Mouse (Mus musculus) heart, embryonic 12.5 days (tissue): ENCODE measurements around the gene Eogt. TPM values are rescaled to one million over a fixed set of nuclear protein-coding genes. Genes with fewer than 3 reads are reported as not detected.
A peak's percentile ranks its signal among the peaks of the same experiment; 100 is the strongest.

Experiments used
- ATAC-seq: fragments of 200-750 bp; cut with Nextera tagmentation; 2 replicates; pipeline ENCODE4 v1.8.0; 2017; ENCODE audit warnings: moderate TSS enrichment, moderate library complexity; ENCODE audit not compliant: insufficient number of reproducible peaks, low FRiP score
- H3K27ac ChIP-seq: fragments of 300-500 bp; sonication (generic); 2 replicates; pipeline ENCODE4 v1.5.1; 2016; ENCODE audit warnings: mild to moderate bottlenecking, moderate library complexity; ENCODE audit not compliant: poor library complexity, severe bottlenecking
- H3K27me3 ChIP-seq: fragments of 300-500 bp; sonication (generic); replicated peaks from 2 replicates; pipeline ENCODE4 v1.6.1; 2016; ENCODE audit warnings: mild to moderate bottlenecking, moderate library complexity
- H3K36me3 ChIP-seq: fragments of 300-500 bp; sonication (generic); 2 replicates; pipeline ENCODE4 v1.6.1; 2016; ENCODE audit warnings: mild to moderate bottlenecking, moderate library complexity
- H3K4me1 ChIP-seq: fragments of 300-500 bp; sonication (generic); replicated peaks from 2 replicates; pipeline ENCODE4 v1.6.1; 2016; ENCODE audit warnings: mild to moderate bottlenecking
- H3K4me2 ChIP-seq: fragments of 300-500 bp; sonication (generic); 2 replicates; pipeline ENCODE4 v1.6.1; 2016; ENCODE audit warnings: mild to moderate bottlenecking, moderate library complexity
- H3K4me3 ChIP-seq: fragments of 300-500 bp; sonication (generic); 2 replicates; pipeline ENCODE4 v1.5.1; 2016; ENCODE audit warnings: mild to moderate bottlenecking
- H3K9ac ChIP-seq: fragments of 300-500 bp; sonication (generic); 2 replicates; pipeline ENCODE4 v1.6.1; 2016; ENCODE audit warnings: mild to moderate bottlenecking, moderate library complexity
- H3K9me3 ChIP-seq: fragments of 300-500 bp; sonication (generic); replicated peaks from 2 replicates; pipeline ENCODE4 v1.6.1; 2016; ENCODE audit warnings: mild to moderate bottlenecking, moderate library complexity
- WGBS: fragments of 180-500 bp; shearing (Covaris S2); methylation state at CpG from one replicate; pipeline ENCODE4 v1.1.7; 2016; 5-methylcytosine and 5-hydroxymethylcytosine counted together
- polyA plus RNA-seq: library from polyadenylated mRNA; unstranded; fragments of >200 nt; fragmentation: Nextera tagmentation; extraction: Ambion mirVana; gene quantifications from 2 replicates; pipeline ENCODE4 v1.2.1, GENCODE M21; 2016

Eogt gene
- 15.1 and 17.1 TPM in 2 replicates for polyA plus RNA-seq

- peak within 1 kb of the TSS; percentile 64 for H3K4me3 ChIP-seq
- H3K4me1 ChIP-seq = peaks cover 23% of the 10 kb centered on the region
- H3K4me2 ChIP-seq = peak within 1 kb of the TSS; percentile 88
- ATAC-seq = peak; percentile 85
- peak within 1 kb of the TSS; percentile 81 for H3K9ac ChIP-seq
- peaks cover 7% of the 10 kb centered on the region; the same call in 1 of the 2 replicates for H3K36me3 ChIP-seq
- H3K27me3 ChIP-seq = no peaks in the 10 kb centered on the region
- peak within 1 kb of the TSS; percentile 72 for H3K27ac ChIP-seq
- no peaks in the 10 kb centered on the region for H3K9me3 ChIP-seq
- WGBS = under 1% methylated on average over 56 of the region's 56 CpGs
These were observed at the start of gene Eogt for GRCm38 (mm10) chr6:97148383-97149251. Gene Eogt, minus strand, starts transcription at chr6:97149182.

DNA sequence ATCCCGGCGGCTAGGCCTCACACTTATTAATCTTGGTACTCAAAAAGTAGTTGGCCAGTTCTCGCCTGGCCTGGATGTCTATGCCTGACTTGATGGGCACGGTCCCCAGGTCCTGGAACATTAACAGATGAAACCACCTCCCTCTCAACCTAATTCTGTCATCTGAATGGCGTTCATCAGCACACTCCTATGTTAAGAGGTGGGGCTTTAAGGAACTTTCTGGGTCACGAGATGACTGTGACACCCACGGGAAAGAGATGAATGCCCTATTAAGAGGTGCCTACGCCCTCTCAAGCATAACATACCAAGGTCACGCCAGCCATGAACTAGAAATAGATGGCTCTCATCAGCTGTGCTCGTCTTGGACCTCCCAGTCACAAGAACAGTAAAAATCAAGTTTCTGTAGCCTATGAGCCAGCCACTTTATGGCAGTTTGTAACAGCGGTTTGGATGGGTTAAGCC lies 30.4 kb upstream of the Eogt start:
- Histone ChIP-seq H3K27me3 (no peaks in the 10 kb centered on the region), H3K36me3 (peaks cover 14% of the 10 kb centered on the region), H3K4me2 (peak overlapping the region; percentile 80), H3K4me3 (peak overlapping the region; percentile 70), H3K27ac (peak overlapping the region; percentile 93), H3K9me3 (no peaks in the 10 kb centered on the region), H3K4me1 (peaks cover 25% of the 10 kb centered on the region), H3K9ac (peak overlapping the region; percentile 92)
- WGBS = 10% methylated on average over 11 of the region's 11 CpGs
- ATAC-seq = peak; percentile 69

GRCm38 (mm10) chr6:97178491-97179366 lies 29.7 kb upstream of the Eogt start, which contains the start of gene Tmf1:
Gene Tmf1, minus strand, starts transcription at chr6:97179122.
- peak within 1 kb of the TSS; percentile 70 for H3K4me3 ChIP-seq
- H3K9me3 ChIP-seq = no peaks in the 10 kb centered on the region
- ATAC-seq = peak; percentile 97
- peaks cover 25% of the 10 kb centered on the region for H3K4me1 ChIP-seq
- H3K27ac ChIP-seq = peak within 1 kb of the TSS; percentile 93
- peaks cover 12% of the 10 kb centered on the region for H3K36me3 ChIP-seq
- WGBS = under 1% methylated on average over 80 of the region's 80 CpGs
- peak within 1 kb of the TSS; percentile 80 for H3K4me2 ChIP-seq
- peak within 1 kb of the TSS; percentile 92 for H3K9ac ChIP-seq
- H3K27me3 ChIP-seq = no peaks in the 10 kb centered on the region

GRCm38 (mm10) chr6:97175716-97176115 lies 26.7 kb upstream of the Eogt start:
- H3K4me3 ChIP-seq = no peak overlapping the region
- 71% methylated on average over 11 of the region's 11 CpGs for WGBS
- H3K36me3 ChIP-seq = peaks cover 32% of the 10 kb centered on the region
- no peaks in the 10 kb centered on the region for H3K27me3 ChIP-seq
- no peak overlapping the region for H3K27ac ChIP-seq
- no peak overlapping the region for H3K9ac ChIP-seq
- no peak for ATAC-seq
- H3K4me2 ChIP-seq = no peak overlapping the region
- H3K4me1 ChIP-seq = peaks cover 25% of the 10 kb centered on the region
- no peaks in the 10 kb centered on the region for H3K9me3 ChIP-seq

DNA sequence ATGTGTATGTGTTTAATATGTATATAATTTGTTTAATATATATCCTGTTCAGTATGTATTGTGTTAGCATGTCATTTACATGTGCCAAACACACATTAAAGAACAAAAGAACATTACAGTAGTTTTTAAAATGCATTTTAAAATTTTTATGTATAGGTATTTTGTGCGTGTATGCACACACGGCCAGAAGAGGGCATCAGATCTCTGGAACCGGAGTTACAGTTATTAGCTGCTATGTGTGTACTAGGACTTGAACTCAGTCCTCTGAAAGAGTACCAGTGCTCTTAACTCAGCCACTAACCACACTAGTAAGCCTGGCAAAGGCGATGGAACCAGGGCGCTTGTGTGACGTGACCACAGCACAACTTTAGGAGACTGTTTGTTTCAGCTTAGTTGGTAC lies 1.2 kb upstream of the Eogt start:
- Histone ChIP-seq H3K9ac (no peak overlapping the region), H3K4me1 (peaks cover 17% of the 10 kb centered on the region), H3K27me3 (no peaks in the 10 kb centered on the region), H3K4me3 (no peak overlapping the region), H3K4me2 (no peak overlapping the region), H3K36me3 (peaks cover 10% of the 10 kb centered on the region; the same call in 1 of the 2 replicates), H3K27ac (no peak overlapping the region), H3K9me3 (no peaks in the 10 kb centered on the region)
- no peak for ATAC-seq
- WGBS = 75% methylated on average over 6 of the region's 6 CpGs

GRCm38 (mm10) chr6:97149721-97150120 lies 739 bp upstream of the Eogt start:
- H3K4me2 ChIP-seq = no peak overlapping the region
- no peak overlapping the region for H3K4me3 ChIP-seq
- H3K27ac ChIP-seq = no peak overlapping the region
- no peaks in the 10 kb centered on the region for H3K27me3 ChIP-seq
- H3K4me1 ChIP-seq = peaks cover 18% of the 10 kb centered on the region
- ATAC-seq = no peak
- no peaks in the 10 kb centered on the region for H3K9me3 ChIP-seq
- no peak overlapping the region for H3K9ac ChIP-seq
- 77% methylated on average over 2 of the region's 2 CpGs for WGBS
- peaks cover 10% of the 10 kb centered on the region; the same call in 1 of the 2 replicates for H3K36me3 ChIP-seq

GRCm38 (mm10) chr6:97147755-97148382 lies 1.1 kb downstream of the Eogt start:
- no peak for ATAC-seq
- 16% methylated on average over 18 of the region's 18 CpGs for WGBS
- H3K36me3 ChIP-seq = peaks cover 8% of the 10 kb centered on the region
- H3K9ac ChIP-seq = peak overlapping the region; percentile 81
- H3K4me2 ChIP-seq = peak overlapping the region; percentile 88
- H3K4me3 ChIP-seq = peak overlapping the region; percentile 64
- H3K4me1 ChIP-seq = peaks cover 23% of the 10 kb centered on the region
- H3K27me3 ChIP-seq = no peaks in the 10 kb centered on the region
- H3K27ac ChIP-seq = peak overlapping the region; percentile 72
- no peaks in the 10 kb centered on the region for H3K9me3 ChIP-seq

DNA sequence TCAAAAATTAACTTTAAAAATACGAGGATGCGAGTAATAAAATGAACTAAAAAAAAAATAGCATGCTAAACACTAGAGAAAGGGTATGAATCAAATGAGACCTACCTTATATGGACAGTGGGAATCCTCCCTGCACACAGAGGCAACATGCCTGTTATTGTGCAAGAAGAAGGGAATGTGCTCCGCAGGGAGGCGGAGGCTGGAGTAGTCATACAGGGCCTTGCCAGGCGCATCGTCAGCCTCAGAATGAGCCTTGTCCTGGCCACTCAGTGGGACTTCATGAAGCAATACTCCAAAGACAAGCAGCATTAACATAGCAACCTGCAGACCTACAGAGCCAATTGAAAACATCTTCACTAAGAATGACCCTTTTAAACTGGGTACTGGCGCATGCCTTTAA lies 3.8 kb downstream of the Eogt start:
- Histone ChIP-seq H3K27ac (no peak overlapping the region), H3K4me3 (no peak overlapping the region), H3K27me3 (no peaks in the 10 kb centered on the region), H3K4me2 (no peak overlapping the region), H3K9ac (no peak overlapping the region), H3K9me3 (peaks cover 4% of the 10 kb centered on the region; the same call in 1 of the 2 replicates), H3K4me1 (peaks cover 27% of the 10 kb centered on the region), H3K36me3 (peaks cover 30% of the 10 kb centered on the region)
- WGBS = 90% methylated on average over 7 of the region's 7 CpGs
- ATAC-seq = no peak

GRCm38 (mm10) chr6:97144359-97144758 lies 4.6 kb downstream of the Eogt start:
- Histone ChIP-seq H3K4me3 (no peak overlapping the region), H3K9me3 (peaks cover 10% of the 10 kb centered on the region; the same call in 1 of the 2 replicates), H3K27me3 (no peaks in the 10 kb centered on the region), H3K27ac (no peak overlapping the region), H3K9ac (no peak overlapping the region), H3K4me2 (no peak overlapping the region), H3K36me3 (peaks cover 38% of the 10 kb centered on the region), H3K4me1 (peaks cover 26% of the 10 kb centered on the region)
- no peak for ATAC-seq
- WGBS = 25% methylated on average over 7 of the region's 7 CpGs

DNA sequence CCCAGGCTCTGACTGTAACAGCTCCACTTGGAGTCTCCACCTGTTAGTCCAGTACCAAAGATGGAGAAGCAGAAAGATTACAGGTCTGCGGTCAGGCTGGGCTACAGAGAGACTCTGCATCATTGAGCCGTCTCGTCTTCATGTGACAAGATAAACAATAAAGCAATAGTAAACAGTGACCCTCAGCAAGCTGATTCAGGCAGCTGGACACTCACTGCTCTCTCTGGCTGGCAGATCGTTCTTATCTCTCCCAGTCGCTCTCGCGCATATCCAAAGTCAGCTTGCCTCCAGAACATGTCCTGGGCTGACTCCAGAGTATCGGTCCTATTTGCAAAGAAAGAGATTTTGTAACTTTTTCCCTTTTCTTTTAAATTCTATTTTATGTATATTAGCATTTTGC lies 6.4 kb downstream of the Eogt start:
- Histone ChIP-seq H3K36me3 (peaks cover 44% of the 10 kb centered on the region), H3K27me3 (no peaks in the 10 kb centered on the region), H3K4me1 (peaks cover 19% of the 10 kb centered on the region), H3K9me3 (peaks cover 10% of the 10 kb centered on the region; the same call in 1 of the 2 replicates), H3K4me2 (no peak overlapping the region), H3K27ac (no peak overlapping the region), H3K9ac (no peak overlapping the region), H3K4me3 (no peak overlapping the region)
- ATAC-seq = no peak
- WGBS = 36% methylated on average over 8 of the region's 8 CpGs
